Mouse (Mus musculus) stomach, postnatal 0 days (tissue): ENCODE results near the gene Ltbr.

Experiments used
- CTCF ChIP-seq: IDR thresholded peaks from 2 replicates; pipeline ENCODE4 v1.5.1; 2016; ENCODE audit warnings: antibody characterized with exemption, low read depth, mild to moderate bottlenecking, moderate library complexity
- EP300 ChIP-seq: optimal IDR thresholded peaks from 2 replicates; pipeline ENCODE3; 2016; ENCODE audit warnings: antibody characterized with exemption

DNA sequence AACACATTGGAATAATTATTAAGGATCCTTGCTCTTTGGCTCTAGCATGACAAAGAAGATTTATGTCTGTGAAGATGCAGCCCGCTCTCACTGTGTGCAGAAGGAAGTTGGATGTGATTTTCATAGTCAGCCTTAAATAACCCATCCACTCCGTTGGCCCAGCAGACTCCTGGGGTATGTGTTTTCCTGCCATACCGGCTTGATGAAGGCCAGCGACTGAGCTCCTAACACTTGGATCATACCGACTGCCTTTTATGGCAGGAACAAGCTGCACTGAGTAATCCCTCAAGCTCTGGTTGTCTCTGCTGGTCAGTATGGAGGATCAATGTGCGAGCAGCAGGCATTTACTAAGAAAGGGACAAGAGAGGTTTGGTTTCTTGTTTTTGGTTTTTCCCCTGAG, 8.2 kb downstream of the Ltbr start:
- TF ChIP-seq EP300 (peak; percentile 72), CTCF (no peak)
